Mouse (Mus musculus): ENCODE data around the gene Csnk1g1.
A peak's percentile ranks its signal among the peaks of the same experiment; 100 is the strongest.

Gene Csnk1g1

GRCm38 (mm10) chr9:66068056-66068455 is 159.3 kb downstream of the Csnk1g1 start:
- DNase-seq (ENCODE audit: low spot score) = no peak

- DNase-seq (ENCODE audit: low spot score) = no peak
Measured at GRCm38 (mm10) chr9:66068971-66069391, 160.3 kb downstream of the Csnk1g1 start.

GRCm38 (mm10) chr9:66069583-66069982 is 160.9 kb downstream of the Csnk1g1 start, which contains the start of gene Snx22:
Gene Snx22, minus strand, starts transcription at chr9:66069719.
- peak; percentile 87 for DNase-seq (ENCODE audit: low spot score)

- no peak for DNase-seq (ENCODE audit: low spot score)
Measured at GRCm38 (mm10) chr9:66070151-66070550, 161.4 kb downstream of the Csnk1g1 start.

- DNase-seq (ENCODE audit: low spot score) = no peak
Measured at GRCm38 (mm10) chr9:66072754-66073153, 164.0 kb downstream of the Csnk1g1 start.

GRCm38 (mm10) chr9:66078072-66078471 is 169.3 kb downstream of the Csnk1g1 start:
- DNase-seq (ENCODE audit: low spot score) = no peak

GRCm38 (mm10) chr9:66078493-66078892 is 169.8 kb downstream of the Csnk1g1 start:
- DNase-seq (ENCODE audit: low spot score) = peak; percentile 65

GRCm38 (mm10) chr9:66080804-66081459 is 172.2 kb downstream of the Csnk1g1 start:
- no peak for DNase-seq (ENCODE audit: low spot score)

- DNase-seq (ENCODE audit: low spot score) = no peak
Measured at GRCm38 (mm10) chr9:66081999-66082398, 173.3 kb downstream of the Csnk1g1 start.

GRCm38 (mm10) chr9:66084171-66084570 is 175.4 kb downstream of the Csnk1g1 start:
- no peak for DNase-seq (ENCODE audit: low spot score)

- DNase-seq (ENCODE audit: low spot score) = no peak
Measured at GRCm38 (mm10) chr9:66087062-66087461, 178.3 kb downstream of the Csnk1g1 start.

- DNase-seq (ENCODE audit: low spot score) = peak; percentile 76
Measured at GRCm38 (mm10) chr9:66088411-66088810, 179.7 kb downstream of the Csnk1g1 start.

GRCm38 (mm10) chr9:66090593-66091244 is 182.0 kb downstream of the Csnk1g1 start:
- DNase-seq (ENCODE audit: low spot score) = no peak

- DNase-seq (ENCODE audit: low spot score) = no peak
Measured at GRCm38 (mm10) chr9:66091327-66092231, 182.9 kb downstream of the Csnk1g1 start.

GRCm38 (mm10) chr9:66092664-66093063 is 183.9 kb downstream of the Csnk1g1 start:
- DNase-seq (ENCODE audit: low spot score) = no peak

Data from embryo, embryonic 10 days (tissue).